Mouse (Mus musculus) stomach, postnatal 0 days (tissue): ENCODE data around the gene Gm11172.
"Not testable (repeated sequence)": the region's sequence is repeated elsewhere in the genome, so short reads cannot be mapped to it uniquely, and the experiment has no call there.

Experiments used
- CTCF ChIP-seq: IDR thresholded peaks from 2 replicates; pipeline ENCODE4 v1.5.1; 2016; ENCODE audit warnings: antibody characterized with exemption, low read depth, mild to moderate bottlenecking, moderate library complexity
- EP300 ChIP-seq: optimal IDR thresholded peaks from 2 replicates; pipeline ENCODE3; 2016; ENCODE audit warnings: antibody characterized with exemption

- TF ChIP-seq EP300, CTCF: not testable (repeated sequence)
Observed at GRCm38 (mm10) chr16:10852216-10852615, 39.5 kb downstream of the Gm11172 start.
